Mouse (Mus musculus) megakaryocyte, embryonic 14.5 days (primary cell): Measurements from ENCODE around the gene Cfap20. TPM values are rescaled to one million over a fixed set of nuclear protein-coding genes. Genes with fewer than 3 reads are reported as not detected.

ENCODE experiments used
- H3K27me3 ChIP-seq: replicated peaks from 2 replicates; pipeline ENCODE3; 2012; ENCODE audit warnings: inconsistent platforms
- H3K36me3 ChIP-seq: replicated peaks from 2 replicates; pipeline ENCODE3; 2012; ENCODE audit warnings: low read length, inconsistent platforms, mixed read lengths
- H3K4me1 ChIP-seq: 2 replicates; pipeline ENCODE4 v1.6.1; 2012; ENCODE audit warnings: inconsistent platforms
- H3K4me3 ChIP-seq: replicated peaks from 2 replicates; pipeline ENCODE3; 2012; ENCODE audit warnings: moderate library complexity, mild to moderate bottlenecking, inconsistent platforms
- H3K9me3 ChIP-seq: 2 replicates; pipeline ENCODE4 v1.6.1; 2012; ENCODE audit warnings: inconsistent platforms
- FLI1 ChIP-seq: IDR thresholded peaks from 2 replicates; pipeline ENCODE4 v1.6.1; 2012; ENCODE audit warnings: low read length, inconsistent platforms, mixed read lengths
- GATA1 ChIP-seq: IDR thresholded peaks from 3 replicates; pipeline ENCODE4 v1.6.1; 2012; ENCODE audit warnings: mixed read lengths, low read length, inconsistent platforms, borderline replicate concordance
- polyA plus RNA-seq: library from polyadenylated mRNA; stranded (reverse); fragments of >175 nt; gene quantifications from 2 replicates; pipeline ENCODE4 v1.2.3, GENCODE M21; 2012; ENCODE audit warnings: low replicate concordance; ENCODE audit not compliant: insufficient read depth

Cfap20 gene
- polyA plus RNA-seq, result 12.7 and 20.4 TPM in 2 replicates

DNA sequence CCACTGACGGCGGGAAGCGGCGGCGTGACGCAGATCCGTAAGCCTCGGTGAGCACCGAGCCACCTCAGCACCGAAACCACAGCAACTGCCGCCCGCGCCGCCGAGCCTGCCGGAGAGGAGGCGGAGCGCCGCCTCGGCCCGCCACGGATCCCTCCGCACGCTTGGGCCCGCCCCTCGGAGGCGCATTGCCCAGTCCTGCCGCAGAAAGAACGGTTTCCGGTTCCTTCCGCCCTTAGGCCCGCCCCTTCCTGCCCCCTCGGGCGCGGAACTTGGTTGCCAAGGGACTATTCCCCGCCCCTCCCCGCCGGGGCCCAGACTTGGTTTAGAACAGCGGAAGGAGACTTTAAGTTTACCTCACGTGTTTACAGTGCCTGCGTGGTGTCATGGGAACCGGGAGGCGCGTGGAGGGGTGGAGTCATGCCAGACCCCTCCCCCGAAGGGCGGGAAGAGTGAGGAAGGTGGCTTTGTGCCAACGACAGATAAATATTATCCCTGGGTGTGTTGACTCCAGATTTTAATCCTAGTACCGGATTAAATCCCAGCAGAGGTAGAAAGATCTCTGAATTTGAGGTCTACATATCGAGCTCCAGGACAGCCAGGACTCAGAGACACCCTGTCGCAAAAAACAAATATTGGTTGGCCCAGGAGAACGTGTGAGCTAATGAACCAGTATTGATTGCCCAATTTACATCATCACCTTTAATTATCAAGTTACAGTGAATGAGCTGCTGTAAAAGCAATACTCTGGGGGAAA, at the start of gene Cfap20:
Gene Cfap20, minus strand, starts transcription at position 184 of the 754 bp plus-strand sequence.
- Histone ChIP-seq H3K36me3 (no peaks in the 10 kb centered on the region), H3K9me3 (no peaks in the 10 kb centered on the region), H3K27me3 (no peaks in the 10 kb centered on the region), H3K4me3 (peak within 1 kb of the TSS; percentile 98), H3K4me1 (peaks cover 39% of the 10 kb centered on the region)
- TF ChIP-seq GATA1 (no peak), FLI1 (peak; percentile 86)

DNA sequence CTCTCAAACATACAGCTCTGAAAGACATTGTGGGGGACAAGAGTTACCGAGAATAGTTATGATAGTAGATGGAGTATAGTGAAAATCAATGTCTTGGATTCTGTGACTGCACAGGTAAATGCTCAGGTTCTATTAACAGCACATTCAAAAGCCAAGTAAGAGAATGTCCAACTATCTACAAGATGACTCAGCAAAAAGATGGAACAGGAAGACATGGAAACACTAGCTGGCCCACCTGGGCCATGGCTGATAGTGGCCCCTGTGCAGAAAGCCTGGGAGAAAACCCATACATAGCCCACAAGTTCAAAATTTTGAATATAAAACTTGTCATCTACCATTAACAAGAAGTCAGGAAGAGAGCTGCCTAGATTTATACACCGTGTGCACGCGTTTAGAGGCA, 35.3 kb upstream of the Cfap20 start:
- Histone ChIP-seq H3K4me3 (no peak overlapping the region), H3K4me1 (peaks cover 28% of the 10 kb centered on the region), H3K9me3 (no peaks in the 10 kb centered on the region), H3K36me3 (peaks cover 95% of the 10 kb centered on the region), H3K27me3 (no peaks in the 10 kb centered on the region)
- TF ChIP-seq GATA1 (no peak), FLI1 (no peak)

DNA sequence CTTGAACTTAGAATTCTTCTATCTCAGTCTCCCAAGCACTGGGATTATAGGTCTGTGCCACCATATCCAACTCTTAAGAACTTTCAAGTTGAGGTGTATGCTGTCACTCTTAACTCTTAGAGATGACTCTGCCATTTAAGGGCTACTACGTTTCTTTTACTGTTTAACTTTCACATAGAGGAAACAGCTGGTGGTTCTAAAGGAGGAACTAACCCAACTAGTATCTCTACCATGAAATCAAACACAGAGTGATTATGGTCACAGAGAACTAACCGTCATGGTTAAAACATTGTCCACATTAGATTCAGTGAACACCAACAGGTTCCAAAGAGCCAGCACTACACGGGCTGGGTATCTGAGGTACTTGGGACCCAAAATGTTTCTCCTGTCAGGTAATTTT, 34.3 kb upstream of the Cfap20 start:
- no peaks in the 10 kb centered on the region for H3K27me3 ChIP-seq
- peaks cover 96% of the 10 kb centered on the region for H3K36me3 ChIP-seq
- TF ChIP-seq GATA1 (no peak), FLI1 (no peak)
- H3K4me3 ChIP-seq, result no peak overlapping the region
- no peaks in the 10 kb centered on the region for H3K9me3 ChIP-seq
- H3K4me1 ChIP-seq, result peaks cover 28% of the 10 kb centered on the region

DNA sequence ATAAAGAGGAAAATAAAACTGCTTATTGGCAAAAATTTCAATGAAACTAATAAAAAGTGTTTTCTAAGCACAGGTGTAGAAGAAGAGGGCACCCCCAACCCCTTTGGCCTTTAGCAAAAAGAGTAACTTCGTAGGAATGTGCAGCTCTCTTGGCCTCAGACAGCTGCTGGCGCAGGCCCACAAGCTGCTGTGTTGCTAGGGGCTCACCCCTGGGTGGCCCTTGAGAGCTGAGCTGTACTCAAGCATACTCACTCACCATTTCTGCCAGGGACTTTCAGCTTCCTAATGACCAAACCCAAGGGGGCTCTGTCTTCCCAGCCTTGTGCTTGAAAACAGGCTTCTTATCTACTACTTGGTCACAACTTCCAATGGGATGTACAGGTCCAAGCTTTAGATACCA, 31.9 kb upstream of the Cfap20 start:
- Histone ChIP-seq H3K4me3 (no peak overlapping the region), H3K9me3 (no peaks in the 10 kb centered on the region), H3K36me3 (peaks cover 95% of the 10 kb centered on the region), H3K4me1 (peaks cover 28% of the 10 kb centered on the region), H3K27me3 (no peaks in the 10 kb centered on the region)
- TF ChIP-seq FLI1 (no peak), GATA1 (no peak)

DNA sequence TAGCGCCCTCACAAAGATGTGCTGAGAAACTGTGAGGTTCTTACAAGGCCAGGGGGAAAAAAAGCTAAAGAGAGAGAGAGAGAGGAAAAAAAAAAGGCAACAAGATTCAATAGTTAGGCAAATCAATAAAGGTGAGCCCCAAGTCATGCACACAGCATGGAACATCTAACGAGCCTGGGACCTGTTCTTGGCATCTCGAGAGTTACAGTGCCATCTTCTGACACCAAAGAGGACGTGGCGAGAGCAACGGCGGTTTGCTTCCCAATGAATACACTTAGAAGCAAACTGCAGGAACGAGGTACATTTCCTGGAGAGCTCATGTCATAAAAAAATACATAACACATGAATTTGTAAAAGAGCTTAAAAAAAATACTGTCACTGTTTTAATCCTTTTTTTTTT, 17.8 kb upstream of the Cfap20 start:
- H3K4me3 ChIP-seq, result no peak overlapping the region
- TF ChIP-seq FLI1 (no peak), GATA1 (no peak)
- H3K4me1 ChIP-seq, result no peaks in the 10 kb centered on the region
- H3K9me3 ChIP-seq, result no peaks in the 10 kb centered on the region
- H3K27me3 ChIP-seq, result no peaks in the 10 kb centered on the region
- H3K36me3 ChIP-seq, result peaks cover 97% of the 10 kb centered on the region

DNA sequence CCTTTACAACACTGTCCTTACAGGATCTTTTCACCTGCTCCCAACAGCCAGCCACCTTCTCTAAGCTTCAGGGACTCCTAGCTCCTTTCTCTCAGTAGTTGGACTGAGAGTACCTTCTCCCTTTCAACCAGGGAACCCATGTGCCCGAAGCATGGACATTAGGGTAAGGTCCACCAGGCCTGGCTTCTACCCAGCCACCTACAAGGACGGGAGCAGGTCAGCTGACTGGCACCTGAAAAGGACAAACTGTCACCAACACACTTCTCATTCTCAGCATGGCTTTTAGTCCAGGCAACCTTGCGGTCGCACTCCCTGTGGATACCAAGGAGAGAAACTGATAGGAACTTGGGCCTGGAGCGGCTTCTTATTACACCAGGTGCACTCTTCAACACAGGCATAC, 15.6 kb upstream of the Cfap20 start:
- Histone ChIP-seq H3K4me1 (no peaks in the 10 kb centered on the region), H3K9me3 (no peaks in the 10 kb centered on the region), H3K36me3 (peaks cover 85% of the 10 kb centered on the region), H3K27me3 (no peaks in the 10 kb centered on the region), H3K4me3 (no peak overlapping the region)
- no peak for TF ChIP-seq FLI1

DNA sequence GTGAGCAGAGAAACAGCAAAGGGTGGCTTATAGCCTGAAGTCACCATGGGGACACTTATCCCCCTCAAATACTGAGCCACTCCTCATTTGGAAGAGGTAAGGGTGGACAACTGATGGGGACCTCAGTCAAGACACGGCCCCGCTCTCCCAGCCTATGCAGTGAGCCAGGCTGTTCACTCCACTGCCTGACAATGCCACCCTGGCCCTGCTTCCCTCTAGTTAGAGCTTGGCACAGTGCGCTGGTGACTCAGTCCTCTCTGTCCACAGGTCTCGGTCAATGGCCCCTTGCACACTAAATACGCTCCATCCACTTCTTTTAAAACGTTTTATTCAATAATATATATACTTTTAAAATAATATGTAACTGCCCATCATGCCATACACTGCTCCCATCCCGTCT, 13.0 kb upstream of the Cfap20 start:
- Histone ChIP-seq H3K4me1 (no peaks in the 10 kb centered on the region), H3K36me3 (peaks cover 59% of the 10 kb centered on the region), H3K27me3 (no peaks in the 10 kb centered on the region), H3K4me3 (no peak overlapping the region), H3K9me3 (no peaks in the 10 kb centered on the region)
- TF ChIP-seq GATA1 (no peak), FLI1 (no peak)

DNA sequence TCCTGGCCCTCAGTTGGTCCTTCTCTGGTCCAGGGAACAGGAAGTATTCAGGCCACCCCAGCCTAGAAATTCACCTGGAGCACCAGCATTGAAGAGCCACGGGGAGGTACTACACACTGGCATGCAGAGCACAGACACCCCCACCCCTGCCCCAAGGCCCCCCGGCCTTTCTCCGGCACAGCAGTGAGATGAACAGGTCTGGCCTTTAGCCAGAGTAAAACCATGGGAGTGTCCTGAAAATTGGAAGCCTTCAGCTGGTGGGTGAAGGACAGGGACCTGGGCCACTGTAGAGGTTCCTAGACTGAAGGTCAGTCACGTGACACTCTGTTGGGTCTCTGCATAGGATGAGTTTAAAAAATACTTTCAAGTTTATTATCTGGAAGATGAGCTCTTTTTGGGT, 10.4 kb upstream of the Cfap20 start:
- no peak overlapping the region for H3K4me3 ChIP-seq
- no peak for TF ChIP-seq GATA1
- TF ChIP-seq FLI1, result no peak
- no peaks in the 10 kb centered on the region for H3K27me3 ChIP-seq
- H3K36me3 ChIP-seq, result peaks cover 36% of the 10 kb centered on the region
- H3K9me3 ChIP-seq, result no peaks in the 10 kb centered on the region
- no peaks in the 10 kb centered on the region; the same call in 1 of the 2 replicates for H3K4me1 ChIP-seq

DNA sequence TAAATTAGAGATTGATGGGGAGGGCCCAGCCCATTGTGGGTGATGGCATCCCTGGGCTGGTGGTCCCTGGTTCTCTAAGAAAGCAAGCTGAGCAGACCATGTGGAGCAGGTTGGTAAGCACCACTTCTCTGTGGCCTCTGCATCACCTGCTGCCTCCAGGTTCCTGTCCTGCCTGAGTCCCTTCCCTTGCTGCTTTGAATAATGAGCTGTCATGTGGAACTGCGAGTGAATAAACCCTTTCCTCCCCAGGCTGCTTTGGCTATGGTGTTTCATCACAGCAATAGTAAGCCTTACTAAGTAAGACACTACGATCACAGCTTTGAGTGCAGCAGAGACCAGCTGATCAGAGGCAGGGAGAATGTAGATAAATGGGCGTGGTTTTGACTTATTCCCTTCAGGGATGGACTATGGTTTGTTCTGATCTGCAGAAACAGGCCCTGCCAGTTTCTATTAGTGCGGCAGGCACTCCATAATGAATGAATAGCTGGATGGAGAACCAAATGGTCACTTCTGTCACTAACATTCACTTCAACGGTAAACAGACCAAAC, 6.9 kb upstream of the Cfap20 start:
- Histone ChIP-seq H3K36me3 (peaks cover 2% of the 10 kb centered on the region), H3K27me3 (no peaks in the 10 kb centered on the region), H3K9me3 (no peaks in the 10 kb centered on the region), H3K4me3 (no peak overlapping the region), H3K4me1 (no peaks in the 10 kb centered on the region; the same call in 1 of the 2 replicates)
- TF ChIP-seq FLI1 (no peak), GATA1 (no peak)

DNA sequence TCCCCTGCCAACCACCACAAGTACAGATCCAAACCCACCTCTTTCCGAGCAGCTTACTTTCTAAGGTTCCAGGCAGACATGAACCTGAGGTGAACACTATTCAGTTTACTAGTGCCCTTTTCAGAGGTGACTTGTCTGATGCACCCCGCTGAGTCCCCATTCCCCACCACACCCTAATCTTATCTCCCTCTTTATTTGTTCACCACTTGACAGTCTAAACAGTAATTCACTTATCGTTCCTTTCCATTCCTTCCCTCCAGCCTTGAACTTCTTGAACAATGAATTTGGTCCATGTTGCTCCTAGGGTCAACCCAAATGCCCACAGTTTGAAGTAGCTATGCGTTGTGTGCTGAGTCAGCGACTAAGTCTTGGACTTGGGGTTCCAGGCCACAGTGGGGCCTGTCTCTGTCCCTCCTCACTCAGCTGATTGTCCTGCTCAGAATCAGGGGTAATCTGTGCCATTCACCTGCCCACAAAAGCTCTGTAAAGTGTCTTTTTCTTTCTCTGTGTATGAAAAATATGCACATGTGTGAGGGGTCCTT, 5.6 kb upstream of the Cfap20 start:
- H3K9me3 ChIP-seq, result no peaks in the 10 kb centered on the region
- peaks cover under 1% of the 10 kb centered on the region; the same call in 1 of the 2 replicates for H3K4me1 ChIP-seq
- no peak overlapping the region for H3K4me3 ChIP-seq
- H3K27me3 ChIP-seq, result no peaks in the 10 kb centered on the region
- TF ChIP-seq FLI1, result no peak
- no peak for TF ChIP-seq GATA1
- H3K36me3 ChIP-seq, result no peaks in the 10 kb centered on the region
